Mouse (Mus musculus): ENCODE results near the gene Gipc2. TPM values are rescaled to one million over a fixed set of nuclear protein-coding genes. Genes with fewer than 3 reads are reported as not detected.

Gipc2 gene
- polyA plus RNA-seq, 1 experiment from 2014 or later = 15.2 TPM

GRCm38 (mm10) chr3:152178816-152179215, 12.8 kb upstream of the Gipc2 start:
- H3K9me3 ChIP-seq (ENCODE audit: control insufficient read depth, low read length) = no peaks in the 10 kb centered on the region
- no peak overlapping the region for H3K27ac ChIP-seq (ENCODE audit: low read depth, low read length)
- no peaks in the 10 kb centered on the region for H3K4me1 ChIP-seq (ENCODE audit: control insufficient read depth, insufficient read depth, low read length)
- H3K27me3 ChIP-seq (ENCODE audit: control insufficient read depth, insufficient read depth, low read length) = no peaks in the 10 kb centered on the region
- no peaks in the 10 kb centered on the region; the same call in 1 of the 2 replicates for H3K36me3 ChIP-seq (ENCODE audit: control insufficient read depth, insufficient read depth, low read length)
- no peak overlapping the region for H3K4me2 ChIP-seq (ENCODE audit: low read depth, low read length)
- no peak overlapping the region for H3K9ac ChIP-seq (replicated peaks; ENCODE audit: low read depth, low read length)
- H3K4me3 ChIP-seq (ENCODE audit: low read depth, low read length) = no peak overlapping the region
- WGBS = 80% methylated on average over 4 of the region's 4 CpGs
- ATAC-seq (ENCODE audit: low read depth) = no peak

GRCm38 (mm10) chr3:152172322-152172935, 6.4 kb upstream of the Gipc2 start:
- no peaks in the 10 kb centered on the region for H3K36me3 ChIP-seq (ENCODE audit: control insufficient read depth, insufficient read depth, low read length)
- no peaks in the 10 kb centered on the region for H3K9me3 ChIP-seq (ENCODE audit: control insufficient read depth, low read length)
- no peak overlapping the region for H3K27ac ChIP-seq (ENCODE audit: low read depth, low read length)
- no peak overlapping the region for H3K9ac ChIP-seq (replicated peaks; ENCODE audit: low read depth, low read length)
- H3K27me3 ChIP-seq (ENCODE audit: control insufficient read depth, insufficient read depth, low read length) = no peaks in the 10 kb centered on the region
- no peak for ATAC-seq (ENCODE audit: low read depth)
- no peak overlapping the region for H3K4me3 ChIP-seq (ENCODE audit: low read depth, low read length)
- WGBS = 89% methylated on average over 7 of the region's 7 CpGs
- no peaks in the 10 kb centered on the region for H3K4me1 ChIP-seq (ENCODE audit: control insufficient read depth, insufficient read depth, low read length)
- H3K4me2 ChIP-seq (ENCODE audit: low read depth, low read length) = no peak overlapping the region

- no peak overlapping the region for H3K4me2 ChIP-seq (ENCODE audit: low read depth, low read length)
- H3K4me1 ChIP-seq (ENCODE audit: control insufficient read depth, insufficient read depth, low read length) = no peaks in the 10 kb centered on the region
- H3K27ac ChIP-seq (ENCODE audit: low read depth, low read length) = no peak overlapping the region
- no peaks in the 10 kb centered on the region for H3K9me3 ChIP-seq (ENCODE audit: control insufficient read depth, low read length)
- H3K4me3 ChIP-seq (ENCODE audit: low read depth, low read length) = no peak overlapping the region
- no peak overlapping the region for H3K9ac ChIP-seq (replicated peaks; ENCODE audit: low read depth, low read length)
- WGBS = 79% methylated on average over 7 of the region's 7 CpGs
- no peak for ATAC-seq (ENCODE audit: low read depth)
- no peaks in the 10 kb centered on the region for H3K27me3 ChIP-seq (ENCODE audit: control insufficient read depth, insufficient read depth, low read length)
- no peaks in the 10 kb centered on the region for H3K36me3 ChIP-seq (ENCODE audit: control insufficient read depth, insufficient read depth, low read length)
Measured at GRCm38 (mm10) chr3:152171862-152172261, 5.8 kb upstream of the Gipc2 start.

- Histone ChIP-seq H3K4me1 (ENCODE audit: control insufficient read depth, insufficient read depth, low read length) (no peaks in the 10 kb centered on the region; the same call in 1 of the 2 replicates), H3K36me3 (ENCODE audit: control insufficient read depth, insufficient read depth, low read length) (no peaks in the 10 kb centered on the region), H3K9me3 (ENCODE audit: control insufficient read depth, low read length) (no peaks in the 10 kb centered on the region), H3K9ac (replicated peaks; ENCODE audit: low read depth, low read length) (no peak overlapping the region), H3K4me3 (ENCODE audit: low read depth, low read length) (no peak overlapping the region), H3K27ac (ENCODE audit: low read depth, low read length) (no peak overlapping the region), H3K4me2 (ENCODE audit: low read depth, low read length) (no peak overlapping the region), H3K27me3 (ENCODE audit: control insufficient read depth, insufficient read depth, low read length) (no peaks in the 10 kb centered on the region)
- no peak for ATAC-seq (ENCODE audit: low read depth)
- WGBS = 79% methylated on average over 2 of the region's 2 CpGs
Measured at GRCm38 (mm10) chr3:152171236-152171635, 5.2 kb upstream of the Gipc2 start.

- H3K27me3 ChIP-seq (ENCODE audit: control insufficient read depth, insufficient read depth, low read length) = no peaks in the 10 kb centered on the region
- no peaks in the 10 kb centered on the region for H3K9me3 ChIP-seq (ENCODE audit: control insufficient read depth, low read length)
- peaks cover 4% of the 10 kb centered on the region; the same call in 1 of the 2 replicates for H3K4me1 ChIP-seq (ENCODE audit: control insufficient read depth, insufficient read depth, low read length)
- no peak overlapping the region for H3K4me3 ChIP-seq (ENCODE audit: low read depth, low read length)
- ATAC-seq (ENCODE audit: low read depth) = no peak
- H3K4me2 ChIP-seq (ENCODE audit: low read depth, low read length) = no peak overlapping the region
- no peak overlapping the region for H3K9ac ChIP-seq (replicated peaks; ENCODE audit: low read depth, low read length)
- H3K27ac ChIP-seq (ENCODE audit: low read depth, low read length) = no peak overlapping the region
- H3K36me3 ChIP-seq (ENCODE audit: control insufficient read depth, insufficient read depth, low read length) = no peaks in the 10 kb centered on the region
- 39% methylated on average over 1 of the region's 1 CpGs for WGBS
Measured at GRCm38 (mm10) chr3:152170407-152170806, 4.4 kb upstream of the Gipc2 start.

- no peaks in the 10 kb centered on the region for H3K9me3 ChIP-seq (ENCODE audit: control insufficient read depth, low read length)
- no peak for ATAC-seq (ENCODE audit: low read depth)
Measured at GRCm38 (mm10) chr3:152168007-152168406, 2.0 kb upstream of the Gipc2 start.

GRCm38 (mm10) chr3:152166699-152167451, 845 bp upstream of the Gipc2 start:
- peaks cover 7% of the 10 kb centered on the region; the same call in 1 of the 2 replicates for H3K4me1 ChIP-seq (ENCODE audit: control insufficient read depth, insufficient read depth, low read length)
- no peaks in the 10 kb centered on the region for H3K9me3 ChIP-seq (ENCODE audit: control insufficient read depth, low read length)
- ATAC-seq (ENCODE audit: low read depth) = peak; percentile 57
- no peaks in the 10 kb centered on the region for H3K36me3 ChIP-seq (ENCODE audit: control insufficient read depth, insufficient read depth, low read length)
- no peaks in the 10 kb centered on the region for H3K27me3 ChIP-seq (ENCODE audit: control insufficient read depth, insufficient read depth, low read length)
- H3K4me2 ChIP-seq (ENCODE audit: low read depth, low read length) = peak overlapping the region; percentile 80
- WGBS = 8% methylated on average over 28 of the region's 29 CpGs
- peak overlapping the region; percentile 37; the same call in 1 of the 2 replicates for H3K9ac ChIP-seq (replicated peaks; ENCODE audit: low read depth, low read length)
- peak overlapping the region; percentile 64 for H3K4me3 ChIP-seq (ENCODE audit: low read depth, low read length)
- peak overlapping the region; percentile 34; the same call in 1 of the 2 replicates for H3K27ac ChIP-seq (ENCODE audit: low read depth, low read length)

More at GRCm38 (mm10) chr3:152168007-152168406, 2.0 kb upstream of the Gipc2 start:
- WGBS = 94% methylated on average over 10 of the region's 10 CpGs
- H3K9ac ChIP-seq (replicated peaks; ENCODE audit: low read depth, low read length) = no peak overlapping the region
- no peaks in the 10 kb centered on the region for H3K36me3 ChIP-seq (ENCODE audit: control insufficient read depth, insufficient read depth, low read length)
- H3K27ac ChIP-seq (ENCODE audit: low read depth, low read length) = no peak overlapping the region
- no peak overlapping the region for H3K4me2 ChIP-seq (ENCODE audit: low read depth, low read length)
- H3K4me1 ChIP-seq (ENCODE audit: control insufficient read depth, insufficient read depth, low read length) = peaks cover 7% of the 10 kb centered on the region; the same call in 1 of the 2 replicates
- H3K27me3 ChIP-seq (ENCODE audit: control insufficient read depth, insufficient read depth, low read length) = no peaks in the 10 kb centered on the region
- H3K4me3 ChIP-seq (ENCODE audit: low read depth, low read length) = no peak overlapping the region

GRCm38 (mm10) chr3:152165351-152166098, 505 bp downstream of the Gipc2 start:
- peaks cover 7% of the 10 kb centered on the region; the same call in 1 of the 2 replicates for H3K4me1 ChIP-seq (ENCODE audit: control insufficient read depth, insufficient read depth, low read length)
- no peaks in the 10 kb centered on the region for H3K27me3 ChIP-seq (ENCODE audit: control insufficient read depth, insufficient read depth, low read length)
- no peaks in the 10 kb centered on the region for H3K36me3 ChIP-seq (ENCODE audit: control insufficient read depth, insufficient read depth, low read length)
- peak overlapping the region; percentile 80 for H3K4me2 ChIP-seq (ENCODE audit: low read depth, low read length)
- peak; percentile 81 for ATAC-seq (ENCODE audit: low read depth)
- H3K27ac ChIP-seq (ENCODE audit: low read depth, low read length) = peak overlapping the region; percentile 23
- peak overlapping the region; percentile 83 for H3K9ac ChIP-seq (replicated peaks; ENCODE audit: low read depth, low read length)
- 2% methylated on average over 51 of the region's 53 CpGs for WGBS
- peak overlapping the region; percentile 64 for H3K4me3 ChIP-seq (ENCODE audit: low read depth, low read length)
- no peaks in the 10 kb centered on the region for H3K9me3 ChIP-seq (ENCODE audit: control insufficient read depth, low read length)

Measured in neural tube, embryonic 14.5 days (tissue).